Mouse (Mus musculus) left cerebral cortex, adult 2 months (tissue): ENCODE measurements around the gene 2410137M14Rik. TPM values are rescaled to one million over a fixed set of nuclear protein-coding genes. Genes with fewer than 3 reads are reported as not detected.
"Not testable (repeated sequence)": the region's sequence is repeated elsewhere in the genome, so short reads cannot be mapped to it uniquely, and the experiment has no call there.

Experiments used
- DNase-seq, 2 experiments: peaks; one replicate each; pipeline ENCODE4 v3.0.0; 2021 to 2022; ENCODE audit warnings: low spot score in 2 of 2, mixed read lengths in 1 of 2; ENCODE audit errors: extremely low spot score in 1 of 2
- H3K27ac ChIP-seq: fragments of 200-600 bp; 2 replicates; pipeline ENCODE4 v1.8.1; 2022
- H3K4me3 ChIP-seq: fragments of 200-600 bp; 2 replicates; pipeline ENCODE4 v1.8.1; 2022
- CTCF ChIP-seq: fragments of 200-600 bp; IDR thresholded peaks from 2 replicates; pipeline ENCODE4 v1.8.1; 2022; ENCODE audit warnings: antibody characterized with exemption, mild to moderate bottlenecking, moderate library complexity
- intact Hi-C: fragments of 180-260 bp; cut with DNase I; formaldehyde crosslinking; loops from one replicate; pipeline ENCODE4 v1.15.1; 2025
- total RNA-seq, 2 experiments: library from RNA; stranded (reverse); gene quantifications; 2 replicates each; pipeline ENCODE4 v1.2.3; 2021

Gene 2410137M14Rik
- total RNA-seq, 2 experiments from 2014 or later, result not detected

DNA sequence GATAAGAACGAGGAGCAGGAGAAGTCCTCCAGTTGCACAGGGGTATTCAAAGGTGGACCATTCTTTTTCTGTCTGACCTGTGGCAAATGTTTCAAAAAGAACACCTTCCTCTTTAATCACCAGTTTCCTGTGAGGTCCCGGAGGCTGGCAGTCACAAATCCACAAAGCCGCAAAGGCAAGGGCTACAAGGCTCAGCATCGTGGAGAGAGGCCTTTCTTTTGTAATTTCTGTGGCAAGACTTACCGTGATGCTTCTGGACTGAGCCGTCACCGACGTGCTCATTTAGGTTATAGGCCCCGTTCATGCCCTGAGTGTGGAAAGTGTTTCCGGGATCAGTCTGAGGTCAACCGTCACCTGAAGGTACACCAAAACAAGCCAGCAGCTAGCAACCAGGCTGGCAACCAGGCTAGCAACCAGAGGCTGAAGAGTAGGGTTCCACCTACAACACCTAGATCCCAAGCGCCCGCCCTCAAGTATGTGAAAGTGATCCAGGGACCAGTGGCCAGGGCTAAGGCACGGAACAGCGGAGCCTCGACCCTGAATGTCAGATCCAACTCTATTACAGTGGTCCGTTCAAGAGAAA lies 28.5 kb upstream of the 2410137M14Rik start:
- Histone ChIP-seq H3K27ac (no peak overlapping the region), H3K4me3 (no peak overlapping the region)
- intact Hi-C loops, result no loop called here
- DNase-seq, result no peak
- no peak for TF ChIP-seq CTCF

DNA sequence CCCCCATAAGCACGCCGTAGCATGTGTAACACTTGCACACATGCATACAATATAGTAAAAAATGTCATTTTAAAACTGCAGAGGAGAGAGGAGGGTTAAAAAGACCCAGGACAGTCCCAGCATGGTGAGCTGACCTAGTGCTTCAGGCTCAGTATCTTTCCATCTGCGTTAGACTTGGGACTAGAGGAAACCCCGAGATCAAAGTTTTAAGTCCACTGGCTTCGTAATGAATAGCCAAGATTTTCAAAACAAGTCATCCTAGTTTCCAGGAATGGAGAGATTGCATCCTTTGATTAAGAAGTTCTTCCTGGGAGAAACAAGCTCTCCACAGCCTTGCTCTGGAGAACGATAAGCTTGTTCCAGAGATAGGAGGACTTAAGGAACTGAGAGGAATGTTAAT lies 27.1 kb upstream of the 2410137M14Rik start:
- TF ChIP-seq CTCF, result no peak
- no peak overlapping the region for H3K27ac ChIP-seq
- intact Hi-C loops, result no loop called here
- no peak for DNase-seq
- H3K4me3 ChIP-seq, result no peak overlapping the region

DNA sequence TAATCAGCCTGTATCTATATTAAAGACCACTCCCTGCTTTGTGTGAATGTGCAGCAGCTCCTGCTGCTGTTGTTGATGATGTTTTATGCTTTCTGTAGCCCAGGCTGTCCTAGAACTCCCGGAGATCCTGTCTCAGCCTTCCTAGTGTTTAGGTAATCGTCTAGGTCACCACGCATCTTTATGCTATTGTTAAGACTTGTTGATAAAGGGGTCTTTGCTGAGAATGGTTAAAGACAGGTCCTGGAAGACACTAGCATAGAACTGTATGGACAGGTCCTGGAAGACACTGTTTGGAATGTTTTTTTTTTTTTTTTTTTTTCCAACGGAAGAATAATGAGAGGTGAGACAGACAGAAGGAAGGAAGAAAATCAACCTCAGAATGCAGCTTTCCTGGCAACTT lies 22.3 kb upstream of the 2410137M14Rik start:
- intact Hi-C loops, result no loop called here
- no peak for DNase-seq
- peak overlapping the region; percentile 65 for H3K4me3 ChIP-seq
- no peak for TF ChIP-seq CTCF
- H3K27ac ChIP-seq, result no peak overlapping the region

DNA sequence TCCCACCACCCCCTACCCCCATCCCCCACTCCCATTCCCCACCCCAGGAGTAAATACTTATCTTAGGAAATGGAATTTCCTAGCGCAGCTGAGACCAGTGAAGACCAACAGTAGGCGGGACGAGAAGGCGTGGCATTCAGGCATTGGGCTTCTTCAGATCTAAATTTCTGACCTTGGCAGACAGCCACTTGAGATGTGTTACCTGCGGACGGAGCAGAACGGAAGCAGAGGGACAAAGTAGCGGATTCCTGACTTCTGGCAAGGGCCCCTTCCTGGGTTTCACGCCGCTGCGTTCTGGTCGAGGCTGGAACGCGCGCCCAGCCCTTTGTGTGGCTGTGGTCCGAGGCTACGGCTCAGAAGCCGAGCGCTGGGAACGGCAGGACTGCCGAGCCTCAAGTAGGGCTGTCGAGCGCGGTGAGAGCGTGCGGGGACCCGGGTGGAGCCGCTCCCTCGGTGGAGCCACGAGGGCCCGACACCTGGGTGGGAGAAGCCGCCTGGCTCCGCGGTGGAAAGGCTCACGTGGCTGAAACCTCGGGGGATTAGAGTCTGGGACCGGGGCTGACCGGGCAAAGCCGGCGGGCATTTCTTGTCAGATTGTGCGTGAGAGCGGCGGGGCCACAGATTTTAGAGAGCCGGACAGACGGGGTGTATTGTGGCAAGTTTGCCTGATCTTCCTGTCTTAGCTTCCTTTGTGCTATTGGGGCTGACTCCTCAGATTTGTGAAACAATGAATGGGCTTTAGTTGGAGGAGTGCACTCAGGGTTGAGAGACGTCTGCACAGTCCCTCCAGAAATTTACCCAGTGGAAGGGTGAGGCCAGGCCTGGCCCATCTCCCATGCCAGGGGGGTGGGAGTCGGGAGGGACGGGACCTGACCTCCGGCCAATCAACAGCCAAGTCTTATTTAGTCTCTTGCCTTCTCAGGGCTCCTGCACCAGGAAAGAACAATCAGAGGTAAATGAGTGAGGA lies 21.6 kb upstream of the 2410137M14Rik start:
- peak overlapping the region; percentile 65 for H3K4me3 ChIP-seq
- peak overlapping the region; percentile 50 for H3K27ac ChIP-seq
- intact Hi-C loops, result no loop called here
- no peak for DNase-seq
- no peak for TF ChIP-seq CTCF

DNA sequence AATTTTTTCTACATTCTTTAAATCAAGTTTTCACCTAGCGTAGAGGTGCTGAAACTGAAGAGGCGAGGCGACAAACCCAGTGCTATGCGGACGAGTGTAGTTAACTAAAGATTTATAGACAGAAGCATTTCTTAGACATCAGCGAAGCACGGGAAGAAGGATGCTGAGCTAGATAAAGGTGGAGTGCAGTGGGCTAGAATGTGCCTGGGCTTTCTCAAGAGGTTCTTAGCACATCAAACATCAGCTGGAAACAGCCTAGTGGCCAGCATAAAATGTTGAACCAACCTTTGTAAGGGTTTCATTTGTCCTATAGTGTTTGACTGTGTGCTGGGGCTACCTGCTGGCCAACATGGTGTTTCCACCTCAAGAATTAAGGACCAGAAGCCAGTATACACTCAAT lies 19.8 kb upstream of the 2410137M14Rik start, which contains the start of gene Zfp57:
Gene Zfp57, plus strand, starts transcription at position 301 of the 400 bp plus-strand sequence.
- no peak for DNase-seq
- intact Hi-C loops, result no loop called here
- Histone ChIP-seq H3K4me3 (no peak within 1 kb of the TSS), H3K27ac (no peak within 1 kb of the TSS)
- TF ChIP-seq CTCF, result no peak

DNA sequence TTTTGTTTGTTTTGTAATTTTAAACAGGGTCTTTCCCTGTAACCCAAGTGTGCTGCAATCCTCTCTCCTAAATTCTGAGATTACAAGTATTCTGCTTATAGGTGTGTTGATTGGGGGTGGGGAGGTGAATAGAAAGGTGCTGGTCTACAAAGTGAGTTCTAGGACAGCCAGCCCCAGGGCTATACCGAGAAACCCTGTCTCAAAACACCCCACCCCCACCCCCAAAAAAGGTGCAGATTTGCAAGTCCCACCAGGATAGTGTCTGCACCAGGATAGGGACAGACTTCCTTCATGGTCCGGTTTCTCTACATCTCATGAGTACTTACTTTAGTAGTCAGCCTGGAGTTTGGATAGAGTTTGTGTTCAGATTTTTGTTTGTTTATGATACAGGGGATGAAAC lies 17.4 kb upstream of the 2410137M14Rik start:
- no peak for TF ChIP-seq CTCF
- intact Hi-C loops, result loop anchor here (5.0 kb wide), 1 partner anchor 41 kb away; the partner anchor contains the start of genes Znrd1 and Znrd1as

DNA sequence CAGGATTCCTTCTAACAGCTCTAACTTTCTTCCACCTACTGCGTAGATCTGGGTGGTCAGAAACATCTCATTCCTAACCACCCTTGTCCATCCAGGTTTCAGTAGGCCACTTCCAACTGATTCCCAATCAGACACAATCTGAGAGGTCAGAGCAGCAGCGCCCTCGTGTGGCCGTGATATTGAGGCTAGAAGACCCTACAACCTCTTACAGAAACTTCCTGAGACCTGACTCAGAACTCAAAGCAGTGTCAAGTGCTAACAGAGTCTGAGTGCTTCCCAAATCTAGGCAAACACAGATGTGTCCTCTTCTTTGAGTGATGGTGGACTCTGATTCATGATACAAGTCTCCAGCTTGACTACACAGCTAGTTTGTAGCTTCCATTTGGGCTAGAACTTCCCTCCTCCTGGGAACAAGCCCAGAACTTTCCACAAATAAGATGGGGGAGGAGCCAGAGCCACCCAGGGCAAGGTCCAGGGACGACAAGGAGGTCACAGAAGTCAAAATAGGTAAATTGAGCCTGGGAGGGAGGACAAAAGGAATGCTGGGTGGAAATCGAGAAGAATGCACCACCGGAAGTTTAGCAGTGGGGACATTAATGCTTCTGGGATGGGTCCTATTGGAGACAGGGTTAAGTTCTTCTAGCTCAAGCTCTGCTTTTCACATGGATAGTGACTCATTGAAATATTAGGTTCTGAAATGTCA lies 16.1 kb upstream of the 2410137M14Rik start:
- DNase-seq, result peak; percentile 64 to 80
- peak; percentile 83 for TF ChIP-seq CTCF
- H3K4me3 ChIP-seq, result no peak overlapping the region
- intact Hi-C loops, result loop anchor here (2.0 to 5.0 kb wide), 2 partner anchors 40 to 50 kb away; partner anchors contain the start of genes Znrd1 and Znrd1as
- H3K27ac ChIP-seq, result no peak overlapping the region

More for the DNA sequence above, 17.4 kb upstream of the 2410137M14Rik start:
- Histone ChIP-seq H3K27ac (no peak overlapping the region), H3K4me3 (no peak overlapping the region)
- DNase-seq, result no peak

DNA sequence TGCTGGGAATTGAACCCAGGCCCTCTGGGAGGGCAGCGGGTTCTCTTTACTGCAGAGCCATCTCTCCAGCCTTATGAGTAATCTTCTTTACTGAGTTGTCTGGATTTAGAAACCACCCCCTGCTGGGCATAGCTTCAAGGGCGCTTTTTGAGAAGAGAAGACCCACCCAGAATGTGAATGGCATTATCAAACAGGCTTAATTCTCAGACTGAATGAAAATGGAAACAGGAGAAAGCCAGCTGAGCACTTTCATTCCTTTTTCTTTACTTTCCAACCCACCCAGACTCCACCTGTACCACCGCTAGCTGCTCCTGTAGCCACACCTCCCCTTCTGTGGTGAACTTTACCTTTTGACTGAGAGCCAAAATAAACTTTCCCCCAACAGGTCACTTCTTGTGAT lies 14.4 kb upstream of the 2410137M14Rik start:
- no peak overlapping the region for H3K4me3 ChIP-seq
- DNase-seq, result no peak
- TF ChIP-seq CTCF, result no peak
- intact Hi-C loops, result loop anchor here (2.0 to 5.0 kb wide), 2 partner anchors 38 to 81 kb away; partner anchors contain the start of genes Znrd1 and Znrd1as
- no peak overlapping the region for H3K27ac ChIP-seq

DNA sequence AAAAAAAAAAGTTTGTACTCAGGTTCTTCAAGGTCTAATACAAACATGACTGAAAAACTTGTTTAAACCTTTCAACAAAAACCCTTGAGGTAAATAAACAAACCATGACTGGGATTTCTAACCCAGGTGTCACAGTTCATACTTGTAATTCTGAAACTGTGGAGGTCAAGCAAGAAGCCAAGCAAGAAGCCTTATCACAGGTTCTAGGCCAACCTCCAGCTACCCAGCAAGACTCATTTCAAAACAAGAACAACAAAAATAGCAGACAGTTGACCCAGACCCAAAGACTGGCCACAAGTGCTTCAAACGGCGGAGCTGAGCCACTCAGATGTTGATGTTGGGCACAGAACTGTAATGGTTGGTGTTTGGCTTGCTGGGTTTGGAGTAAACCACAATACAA lies 13.5 kb upstream of the 2410137M14Rik start:
- intact Hi-C loops, result loop anchor here (2.0 kb wide), 1 partner anchor 80 kb away; no protein-coding TSS in a partner anchor
- TF ChIP-seq CTCF, result no peak
- DNase-seq, result no peak
- Histone ChIP-seq H3K27ac (no peak overlapping the region), H3K4me3 (no peak overlapping the region)

DNA sequence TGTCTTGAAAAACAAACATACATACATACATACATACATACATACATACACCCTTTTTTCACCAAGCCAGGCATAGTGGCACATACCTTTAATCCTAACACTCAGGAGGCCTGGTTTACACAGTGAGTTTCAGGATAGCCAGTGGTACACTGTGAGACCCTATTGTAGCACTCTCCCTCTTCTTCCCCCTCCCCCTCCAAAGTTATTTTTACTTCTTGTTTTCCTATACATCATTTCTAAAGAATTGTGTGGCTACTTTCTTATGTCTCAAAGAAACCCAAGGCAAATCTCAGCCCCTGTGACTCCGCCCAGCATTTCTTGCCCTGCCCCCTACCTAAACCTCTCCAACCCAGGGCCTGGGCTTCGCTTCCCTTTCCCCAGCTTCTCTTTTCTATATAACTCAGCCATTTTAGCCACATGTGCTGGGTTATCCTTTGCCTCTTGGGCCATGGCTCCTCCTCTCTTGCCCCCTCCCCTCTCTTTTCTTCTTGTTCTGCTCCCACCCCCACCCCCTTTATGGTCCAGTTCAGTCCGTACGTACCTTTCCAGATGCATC lies 12.8 kb upstream of the 2410137M14Rik start:
- H3K4me3 ChIP-seq, result no peak overlapping the region
- intact Hi-C loops, result loop anchor here (2.0 kb wide), 1 partner anchor 79 kb away; no protein-coding TSS in a partner anchor
- H3K27ac ChIP-seq, result no peak overlapping the region
- no peak for DNase-seq
- no peak for TF ChIP-seq CTCF

DNA sequence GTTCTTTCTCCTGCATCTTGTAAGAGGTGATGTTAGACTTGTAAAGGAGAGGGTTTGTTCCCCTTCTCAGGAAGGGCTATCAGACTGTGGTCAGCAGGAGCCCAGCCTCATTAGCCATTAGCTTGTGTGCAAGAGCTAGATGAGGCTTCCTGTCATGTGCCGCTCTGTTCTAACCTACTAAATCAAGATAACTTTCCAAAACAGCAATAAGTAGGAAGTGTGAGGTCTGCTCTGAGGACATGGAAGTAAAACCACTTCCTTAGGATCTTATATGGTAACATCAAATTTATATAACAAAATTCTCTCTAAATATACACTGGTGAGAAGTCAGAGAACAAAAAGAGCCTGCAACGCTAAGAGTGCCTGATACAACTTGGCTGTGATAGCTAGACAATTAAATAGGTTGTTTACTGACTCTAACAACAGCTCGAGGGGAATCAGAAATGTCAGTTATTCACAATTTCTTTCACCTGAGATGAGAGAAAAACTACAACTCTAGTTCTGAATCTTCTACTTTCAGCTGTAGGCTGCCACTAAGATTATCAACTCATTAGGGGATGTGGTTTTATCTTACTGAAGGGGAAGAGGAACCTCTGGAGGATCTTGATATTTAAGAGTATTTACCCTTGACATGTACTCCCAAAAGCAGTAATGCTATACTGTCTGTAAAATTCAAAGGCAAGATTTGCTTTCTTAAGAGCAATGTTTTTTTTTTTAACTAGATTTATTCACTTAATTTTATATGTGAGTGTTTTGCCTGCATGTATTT lies 11.5 kb upstream of the 2410137M14Rik start:
- no peak for TF ChIP-seq CTCF
- DNase-seq, result no peak
- intact Hi-C loops, result no loop called here
- H3K27ac ChIP-seq, result peak overlapping the region; percentile 62; the same call in 1 of the 2 replicates
- H3K4me3 ChIP-seq, result no peak overlapping the region

DNA sequence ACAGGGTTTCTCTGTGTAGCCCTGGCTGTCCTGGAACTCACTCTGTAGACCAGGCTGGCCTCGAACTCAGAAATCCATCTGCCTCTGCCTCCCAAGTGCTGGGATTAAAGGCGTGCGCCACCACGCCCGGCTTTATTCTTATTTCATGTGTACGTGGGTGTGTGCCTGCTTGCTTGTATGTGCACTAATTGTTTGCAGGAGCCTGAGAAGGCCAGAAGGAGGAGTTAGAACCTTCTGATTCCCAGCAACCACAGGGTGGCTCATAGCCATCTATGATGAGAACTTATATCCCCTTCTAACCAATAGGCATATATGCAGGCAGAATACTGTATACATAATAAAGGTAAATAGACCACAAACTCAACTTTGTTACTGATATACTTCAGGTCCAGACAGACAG lies 9.6 kb upstream of the 2410137M14Rik start:
- H3K4me3 ChIP-seq, intact Hi-C loops, DNase-seq, H3K27ac ChIP-seq: not testable (repeated sequence)
